Mouse (Mus musculus) thymus, adult 2 months (tissue): ENCODE results near the gene Nsf. TPM values are rescaled to one million over a fixed set of nuclear protein-coding genes. Genes with fewer than 3 reads are reported as not detected.

ENCODE experiments used
- DNase-seq: peaks from one replicate; pipeline ENCODE4 v3.0.0; 2021
- H3K27ac ChIP-seq: fragments of 200-500 bp; 2 replicates; pipeline ENCODE4 v1.5.1; 2012; ENCODE audit warnings: low read length, control low read depth; ENCODE audit not compliant: control insufficient read depth, insufficient read depth
- H3K27me3 ChIP-seq: fragments of 200-500 bp; 2 replicates; pipeline ENCODE4 v1.6.1; 2012; ENCODE audit warnings: mild to moderate bottlenecking, low read length, moderate library complexity, mixed read lengths; ENCODE audit not compliant: control insufficient read depth, insufficient read depth
- H3K36me3 ChIP-seq: fragments of 200-500 bp; 2 replicates; pipeline ENCODE4 v1.6.1; 2012; ENCODE audit warnings: mild to moderate bottlenecking, low read length, moderate library complexity; ENCODE audit not compliant: control insufficient read depth, insufficient read depth
- H3K4me1 ChIP-seq: fragments of 200-500 bp; replicated peaks from 2 replicates; pipeline ENCODE4 v1.6.1; 2012; ENCODE audit warnings: low read length; ENCODE audit not compliant: control insufficient read depth, insufficient read depth
- H3K4me3 ChIP-seq: fragments of 200-500 bp; 2 replicates; pipeline ENCODE4 v1.5.1; 2012; ENCODE audit warnings: mild to moderate bottlenecking, low read length, control low read depth, moderate library complexity; ENCODE audit not compliant: control insufficient read depth, insufficient read depth
- CTCF ChIP-seq: fragments of 200-500 bp; IDR thresholded peaks from 2 replicates; pipeline ENCODE4 v1.5.1; 2012; ENCODE audit warnings: mild to moderate bottlenecking, control low read depth, low read length, moderate library complexity, borderline replicate concordance; ENCODE audit not compliant: control insufficient read depth, poor library complexity, insufficient read depth; ENCODE audit errors: extremely low read depth
- POLR2A ChIP-seq: fragments of 200-500 bp; IDR thresholded peaks from 2 replicates; pipeline ENCODE4 v1.6.1; 2012; ENCODE audit warnings: mild to moderate bottlenecking, low read length, control low read depth, moderate library complexity; ENCODE audit not compliant: control insufficient read depth, poor library complexity, insufficient read depth; ENCODE audit errors: extremely low read depth
- WGBS: fragments of 180-500 bp; shearing (Covaris S2); methylation state at CpG from one replicate; pipeline ENCODE4 v1.1.7; 2018; 5-methylcytosine and 5-hydroxymethylcytosine counted together
- polyA plus RNA-seq: library from polyadenylated mRNA; depleted of rRNA; stranded (reverse); fragments of >200 nt; gene quantifications from 2 replicates; pipeline ENCODE4 v1.2.3, GENCODE M21; 2012

Nsf gene
- polyA plus RNA-seq, 1 experiment = 52.5 TPM

GRCm38 (mm10) chr11:103935717-103936116, 18.1 kb downstream of the Nsf start:
- 86% methylated on average over 2 of the region's 2 CpGs for WGBS
- no peaks in the 10 kb centered on the region for H3K36me3 ChIP-seq
- no peak overlapping the region for H3K4me3 ChIP-seq
- no peak for DNase-seq
- H3K4me1 ChIP-seq = 0 out of 2 replicates have a peak, but pooled peaks cover 2% of the 10 kb centered on the region
- TF ChIP-seq CTCF = no peak
- no peak for TF ChIP-seq POLR2A
- H3K27me3 ChIP-seq = no peaks in the 10 kb centered on the region
- no peak overlapping the region for H3K27ac ChIP-seq

GRCm38 (mm10) chr11:103933886-103934285, 20.0 kb downstream of the Nsf start:
- Histone ChIP-seq H3K4me1 (0 out of 2 replicates have a peak, but pooled peaks cover 2% of the 10 kb centered on the region), H3K27ac (no peak overlapping the region), H3K27me3 (no peaks in the 10 kb centered on the region), H3K36me3 (no peaks in the 10 kb centered on the region), H3K4me3 (no peak overlapping the region)
- TF ChIP-seq CTCF = no peak
- no peak for TF ChIP-seq POLR2A
- no peak for DNase-seq
- WGBS = 96% methylated on average over 6 of the region's 6 CpGs

DNA sequence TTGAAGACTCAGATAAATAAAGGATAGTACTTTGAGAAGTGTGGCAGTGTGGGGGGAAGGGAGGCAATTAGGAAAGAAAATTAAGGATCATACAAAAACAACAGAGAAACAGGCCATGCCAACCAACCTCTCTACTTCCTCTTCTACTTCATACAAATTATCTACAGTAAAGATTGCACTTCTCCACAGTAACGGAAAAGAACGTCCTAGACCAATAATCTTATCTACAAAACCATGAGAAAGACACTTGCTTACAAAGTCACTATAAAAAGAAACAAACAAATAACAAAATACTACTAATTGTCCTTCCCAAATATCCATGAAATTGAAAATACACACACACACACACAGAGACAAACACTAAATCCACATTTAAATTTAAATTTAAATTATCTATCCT, 29.9 kb downstream of the Nsf start:
- WGBS = 88% methylated on average over 2 of the region's 2 CpGs
- DNase-seq = no peak
- Histone ChIP-seq H3K4me1 (no peaks in the 10 kb centered on the region), H3K4me3 (no peak overlapping the region), H3K27me3 (no peaks in the 10 kb centered on the region), H3K36me3 (no peaks in the 10 kb centered on the region), H3K27ac (no peak overlapping the region)
- TF ChIP-seq POLR2A (no peak), CTCF (no peak)

DNA sequence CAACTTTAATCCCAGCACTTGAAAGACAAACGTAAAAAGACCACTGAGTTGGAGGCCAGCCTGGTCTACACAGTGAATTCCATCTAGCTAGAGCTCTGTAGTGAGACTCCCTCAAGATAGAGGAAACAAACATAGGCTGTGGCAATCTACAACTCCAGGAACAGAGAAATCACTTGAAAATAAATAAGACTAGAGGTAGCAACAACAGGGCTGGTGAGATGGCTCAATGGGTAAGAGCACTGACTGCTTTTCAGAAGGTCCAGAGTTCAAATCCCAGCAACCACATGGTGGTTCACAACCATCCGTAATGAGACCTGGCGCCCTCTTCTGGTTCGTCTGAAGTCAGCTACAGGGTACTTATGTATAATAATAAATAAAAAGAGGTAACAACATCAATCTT, 30.6 kb downstream of the Nsf start:
- Histone ChIP-seq H3K36me3 (no peaks in the 10 kb centered on the region), H3K4me3 (no peak overlapping the region), H3K4me1 (no peaks in the 10 kb centered on the region), H3K27me3 (no peaks in the 10 kb centered on the region), H3K27ac (no peak overlapping the region)
- WGBS = 95% methylated on average over 4 of the region's 4 CpGs
- no peak for DNase-seq
- TF ChIP-seq CTCF (no peak), POLR2A (no peak)

DNA sequence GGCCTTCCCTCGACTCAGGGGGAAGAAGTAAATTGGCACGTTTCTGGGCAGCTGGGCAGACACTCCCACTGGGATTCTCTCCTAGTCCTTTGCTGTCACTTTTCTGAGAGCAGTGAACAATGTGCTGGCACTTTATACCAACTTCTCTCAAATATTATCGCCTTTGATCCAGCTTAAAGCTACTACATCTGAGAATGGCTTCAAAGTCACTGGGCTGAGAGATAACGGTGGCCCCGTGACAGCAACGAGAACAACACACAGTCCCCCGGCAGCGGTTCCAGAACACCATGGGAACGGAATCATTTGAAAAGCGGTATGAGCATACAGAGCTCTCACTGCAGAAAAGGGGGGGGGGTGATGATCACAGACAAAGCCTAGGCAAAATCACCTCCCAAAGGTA, 31.0 kb downstream of the Nsf start:
- no peak overlapping the region for H3K27ac ChIP-seq
- H3K36me3 ChIP-seq = no peaks in the 10 kb centered on the region
- TF ChIP-seq CTCF = no peak
- TF ChIP-seq POLR2A = no peak
- no peak for DNase-seq
- no peaks in the 10 kb centered on the region for H3K27me3 ChIP-seq
- H3K4me3 ChIP-seq = no peak overlapping the region
- H3K4me1 ChIP-seq = no peaks in the 10 kb centered on the region
- 95% methylated on average over 10 of the region's 10 CpGs for WGBS

- Histone ChIP-seq H3K4me3 (no peak overlapping the region), H3K27me3 (no peaks in the 10 kb centered on the region), H3K36me3 (peaks cover 9% of the 10 kb centered on the region), H3K27ac (no peak overlapping the region), H3K4me1 (no peaks in the 10 kb centered on the region)
- TF ChIP-seq POLR2A (no peak), CTCF (no peak)
- DNase-seq = no peak
- WGBS = 87% methylated on average over 5 of the region's 5 CpGs
Observed at GRCm38 (mm10) chr11:103920665-103921064, 33.2 kb downstream of the Nsf start.

- H3K4me3 ChIP-seq = no peak overlapping the region
- no peak overlapping the region for H3K27ac ChIP-seq
- TF ChIP-seq POLR2A (no peak), CTCF (no peak)
- peaks cover 39% of the 10 kb centered on the region for H3K36me3 ChIP-seq
- no peaks in the 10 kb centered on the region for H3K4me1 ChIP-seq
- H3K27me3 ChIP-seq = no peaks in the 10 kb centered on the region
- DNase-seq = no peak
- 85% methylated on average over 7 of the region's 7 CpGs for WGBS
Observed at GRCm38 (mm10) chr11:103916807-103917206, 37.0 kb downstream of the Nsf start.
